Mouse (Mus musculus) liver, embryonic 15.5 days (tissue): ENCODE data around the gene Ly6g5b. TPM values are rescaled to one million over a fixed set of nuclear protein-coding genes. Genes with fewer than 3 reads are reported as not detected.

Source experiments
- ATAC-seq: fragments of 200-750 bp; cut with Nextera tagmentation; 2 replicates; pipeline ENCODE4 v1.8.0; 2017; ENCODE audit warnings: moderate number of reproducible peaks, mild to moderate bottlenecking, moderate library complexity; ENCODE audit not compliant: insufficient read depth
- H3K27ac ChIP-seq: fragments of 300-500 bp; sonication (generic); replicated peaks from 2 replicates; pipeline ENCODE4 v1.5.1; 2015; ENCODE audit warnings: mild to moderate bottlenecking, inconsistent platforms
- H3K27me3 ChIP-seq: fragments of 300-500 bp; sonication (generic); 2 replicates; pipeline ENCODE4 v1.6.1; 2015; ENCODE audit warnings: mild to moderate bottlenecking, inconsistent platforms
- H3K36me3 ChIP-seq: fragments of 300-500 bp; sonication (generic); replicated peaks from 2 replicates; pipeline ENCODE4 v1.6.1; 2015; ENCODE audit warnings: moderate library complexity, mild to moderate bottlenecking, inconsistent platforms
- H3K4me1 ChIP-seq: fragments of 300-500 bp; sonication (generic); replicated peaks from 2 replicates; pipeline ENCODE4 v1.6.1; 2015; ENCODE audit warnings: inconsistent platforms
- H3K4me2 ChIP-seq: fragments of 300-500 bp; sonication (generic); 2 replicates; pipeline ENCODE4 v1.6.1; 2015; ENCODE audit warnings: moderate library complexity, mild to moderate bottlenecking, inconsistent platforms
- H3K4me3 ChIP-seq: fragments of 300-500 bp; sonication (generic); replicated peaks from 2 replicates; pipeline ENCODE4 v1.5.1; 2015; ENCODE audit warnings: mild to moderate bottlenecking, inconsistent platforms
- H3K9ac ChIP-seq: fragments of 300-500 bp; sonication (generic); 2 replicates; pipeline ENCODE4 v1.6.1; 2015; ENCODE audit warnings: moderate library complexity, mild to moderate bottlenecking, inconsistent platforms
- H3K9me3 ChIP-seq: fragments of 300-500 bp; sonication (generic); replicated peaks from 2 replicates; pipeline ENCODE4 v1.6.1; 2016; ENCODE audit warnings: inconsistent platforms
- WGBS: fragments of 180-500 bp; shearing (Covaris S2); methylation state at CpG from one replicate; pipeline ENCODE4 v1.1.7; 2015; ENCODE audit warnings: mixed read lengths; ENCODE audit not compliant: insufficient replicate concordance; 5-methylcytosine and 5-hydroxymethylcytosine counted together
- polyA plus RNA-seq: library from polyadenylated mRNA; unstranded; fragments of >200 nt; fragmentation: Nextera tagmentation; extraction: Ambion mirVana; gene quantifications from 2 replicates; pipeline ENCODE4 v1.2.1, GENCODE M21; 2015

The Ly6g5b gene
- polyA plus RNA-seq, result 0.23 and 0.24 TPM in 2 replicates

GRCm38 (mm10) chr17:35115046-35116019 is at the start of gene Ly6g5b:
Gene Ly6g5b, minus strand, starts transcription at chr17:35115428.
- 70% methylated on average over 8 of the region's 8 CpGs for WGBS
- ATAC-seq, result no peak
- H3K27ac ChIP-seq, result 0 out of 2 replicates have a peak within 1 kb of the TSS, but pooled peaks have one; percentile 1

DNA sequence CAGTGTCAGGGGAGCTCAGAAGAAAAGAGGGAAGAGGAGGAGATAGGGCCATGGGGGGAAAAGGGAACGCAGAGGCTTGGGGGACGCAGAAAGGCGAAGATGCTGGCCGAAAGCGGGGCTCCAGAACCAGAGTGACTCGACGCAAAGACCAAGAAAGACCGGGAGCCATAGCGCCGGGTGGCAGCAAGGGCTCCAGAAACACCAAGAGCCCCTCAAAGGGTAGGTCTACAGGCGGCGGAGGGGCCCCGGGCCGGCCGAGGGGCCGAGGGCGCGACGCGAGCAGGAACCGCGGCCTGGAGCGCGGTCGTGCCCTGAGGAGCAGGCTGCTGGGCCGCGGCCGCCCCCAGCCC is 49.0 kb upstream of the Ly6g5b start:
- H3K27me3 ChIP-seq, result no peaks in the 10 kb centered on the region
- under 1% methylated on average over 28 of the region's 28 CpGs for WGBS
- peaks cover 38% of the 10 kb centered on the region for H3K4me1 ChIP-seq
- ATAC-seq, result no peak
- H3K9me3 ChIP-seq, result no peaks in the 10 kb centered on the region
- H3K9ac ChIP-seq, result peak overlapping the region; percentile 100
- peak overlapping the region; percentile 100 for H3K4me3 ChIP-seq
- H3K4me2 ChIP-seq, result peak overlapping the region; percentile 79
- peak overlapping the region; percentile 95 for H3K27ac ChIP-seq
- H3K36me3 ChIP-seq, result peaks cover 37% of the 10 kb centered on the region

More at GRCm38 (mm10) chr17:35115046-35116019, at the start of gene Ly6g5b:
- H3K4me1 ChIP-seq, result peaks cover 11% of the 10 kb centered on the region
- no peak within 1 kb of the TSS for H3K9ac ChIP-seq
- H3K4me3 ChIP-seq, result no peak within 1 kb of the TSS
- H3K36me3 ChIP-seq, result peaks cover 59% of the 10 kb centered on the region
- 0 out of 2 replicates have a peak, but pooled peaks cover 4% of the 10 kb centered on the region for H3K27me3 ChIP-seq
- no peaks in the 10 kb centered on the region for H3K9me3 ChIP-seq
- no peak within 1 kb of the TSS for H3K4me2 ChIP-seq

GRCm38 (mm10) chr17:35163326-35164081 is 48.3 kb upstream of the Ly6g5b start:
- no peak for ATAC-seq
- 11% methylated on average over 8 of the region's 8 CpGs for WGBS
- H3K36me3 ChIP-seq, result peaks cover 44% of the 10 kb centered on the region
- peaks cover 38% of the 10 kb centered on the region for H3K4me1 ChIP-seq
- no peaks in the 10 kb centered on the region for H3K27me3 ChIP-seq
- no peaks in the 10 kb centered on the region for H3K9me3 ChIP-seq
- peak overlapping the region; percentile 79 for H3K4me2 ChIP-seq
- peak overlapping the region; percentile 100 for H3K9ac ChIP-seq
- H3K27ac ChIP-seq, result peak overlapping the region; percentile 95
- peak overlapping the region; percentile 100 for H3K4me3 ChIP-seq

- peak overlapping the region; percentile 79 for H3K4me2 ChIP-seq
- peaks cover 38% of the 10 kb centered on the region for H3K4me1 ChIP-seq
- peak overlapping the region; percentile 100 for H3K4me3 ChIP-seq
- H3K27ac ChIP-seq, result peak overlapping the region; percentile 35; the same call in 1 of the 2 replicates
- H3K36me3 ChIP-seq, result peaks cover 52% of the 10 kb centered on the region
- H3K9ac ChIP-seq, result peak overlapping the region; percentile 100
- ATAC-seq, result no peak
- H3K9me3 ChIP-seq, result no peaks in the 10 kb centered on the region
- 55% methylated on average over 12 of the region's 12 CpGs for WGBS
- H3K27me3 ChIP-seq, result no peaks in the 10 kb centered on the region
Observed at GRCm38 (mm10) chr17:35162730-35163129, 47.5 kb upstream of the Ly6g5b start.

GRCm38 (mm10) chr17:35162121-35162520 is 46.9 kb upstream of the Ly6g5b start:
- ATAC-seq, result no peak
- Histone ChIP-seq H3K4me1 (peaks cover 38% of the 10 kb centered on the region), H3K4me2 (peak overlapping the region; percentile 79), H3K27me3 (no peaks in the 10 kb centered on the region), H3K9ac (no peak overlapping the region), H3K36me3 (peaks cover 58% of the 10 kb centered on the region), H3K27ac (0 out of 2 replicates have a peak overlapping the region, but pooled peaks have one; percentile 35), H3K9me3 (no peaks in the 10 kb centered on the region), H3K4me3 (peak overlapping the region; percentile 100; the same call in 1 of the 2 replicates)
- 75% methylated on average over 14 of the region's 14 CpGs for WGBS

GRCm38 (mm10) chr17:35161421-35161820 is 46.2 kb upstream of the Ly6g5b start:
- Histone ChIP-seq H3K27ac (no peak overlapping the region), H3K4me3 (no peak overlapping the region), H3K9me3 (no peaks in the 10 kb centered on the region), H3K4me2 (no peak overlapping the region), H3K9ac (no peak overlapping the region), H3K36me3 (peaks cover 65% of the 10 kb centered on the region), H3K4me1 (peaks cover 37% of the 10 kb centered on the region), H3K27me3 (no peaks in the 10 kb centered on the region)
- WGBS, result 82% methylated on average over 11 of the region's 11 CpGs
- no peak for ATAC-seq

DNA sequence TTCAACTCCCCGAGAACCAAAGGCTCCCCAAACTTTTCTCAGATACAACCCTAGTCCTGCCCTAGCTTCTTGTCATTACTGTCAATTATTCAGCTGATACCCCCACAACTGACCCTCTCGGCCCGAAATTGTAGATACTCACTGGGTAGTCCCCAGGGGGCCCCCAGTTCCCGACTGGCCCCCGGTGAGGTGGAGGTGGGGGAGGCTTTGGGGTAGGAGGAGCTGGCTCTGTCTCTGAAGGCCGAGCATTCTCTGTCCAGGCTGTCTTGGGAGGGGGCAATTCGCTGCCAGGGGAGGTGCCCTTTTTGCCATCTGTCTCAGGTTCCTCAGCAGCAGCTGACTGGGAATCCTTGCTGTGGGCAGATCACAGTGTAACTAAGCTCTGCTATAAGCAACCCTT is 44.4 kb upstream of the Ly6g5b start:
- WGBS, result 88% methylated on average over 7 of the region's 7 CpGs
- no peak overlapping the region for H3K4me2 ChIP-seq
- H3K27ac ChIP-seq, result no peak overlapping the region
- H3K36me3 ChIP-seq, result peaks cover 83% of the 10 kb centered on the region
- H3K4me1 ChIP-seq, result peaks cover 28% of the 10 kb centered on the region
- H3K9ac ChIP-seq, result no peak overlapping the region
- no peak for ATAC-seq
- no peaks in the 10 kb centered on the region for H3K27me3 ChIP-seq
- H3K9me3 ChIP-seq, result no peaks in the 10 kb centered on the region
- no peak overlapping the region for H3K4me3 ChIP-seq

- Histone ChIP-seq H3K9ac (no peak overlapping the region), H3K27me3 (no peaks in the 10 kb centered on the region)
- 87% methylated on average over 16 of the region's 16 CpGs for WGBS
Observed at GRCm38 (mm10) chr17:35158850-35159593, 43.8 kb upstream of the Ly6g5b start.

DNA sequence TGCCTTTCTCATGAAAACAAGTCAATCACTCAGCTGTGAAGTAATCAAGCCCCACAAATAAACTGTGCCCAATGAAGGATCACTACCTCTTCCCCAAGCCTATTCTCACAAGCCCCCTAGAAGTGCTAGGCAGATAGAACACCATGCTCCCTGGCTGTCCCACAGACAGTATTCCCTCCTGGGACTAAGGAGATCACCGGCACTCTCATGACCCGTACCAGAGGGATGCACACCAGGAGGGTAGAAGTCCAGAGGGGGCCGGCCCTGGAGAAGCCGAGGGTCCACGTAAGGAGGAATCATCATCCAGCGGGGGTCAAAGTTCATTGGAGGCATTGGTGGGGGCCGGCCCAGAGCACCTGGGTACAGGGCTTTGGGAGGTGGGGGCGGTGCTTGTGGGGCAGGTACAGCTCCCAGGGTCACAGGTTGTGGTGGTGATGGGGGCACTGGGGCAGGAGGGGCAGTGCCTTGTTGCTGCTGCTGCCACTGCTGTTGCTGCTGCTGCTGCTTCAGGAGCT is 42.5 kb upstream of the Ly6g5b start:
- Histone ChIP-seq H3K4me1 (peaks cover 14% of the 10 kb centered on the region), H3K4me3 (no peak overlapping the region), H3K4me2 (no peak overlapping the region), H3K27me3 (no peaks in the 10 kb centered on the region), H3K9me3 (no peaks in the 10 kb centered on the region), H3K9ac (no peak overlapping the region), H3K27ac (no peak overlapping the region), H3K36me3 (peaks cover 100% of the 10 kb centered on the region)
- no peak for ATAC-seq
- WGBS, result 84% methylated on average over 8 of the region's 8 CpGs

More at GRCm38 (mm10) chr17:35158850-35159593, 43.8 kb upstream of the Ly6g5b start:
- no peak overlapping the region for H3K4me2 ChIP-seq
- H3K4me1 ChIP-seq, result peaks cover 27% of the 10 kb centered on the region
- peaks cover 89% of the 10 kb centered on the region for H3K36me3 ChIP-seq
- ATAC-seq, result no peak
- H3K9me3 ChIP-seq, result no peaks in the 10 kb centered on the region
- no peak overlapping the region for H3K4me3 ChIP-seq
- no peak overlapping the region for H3K27ac ChIP-seq

DNA sequence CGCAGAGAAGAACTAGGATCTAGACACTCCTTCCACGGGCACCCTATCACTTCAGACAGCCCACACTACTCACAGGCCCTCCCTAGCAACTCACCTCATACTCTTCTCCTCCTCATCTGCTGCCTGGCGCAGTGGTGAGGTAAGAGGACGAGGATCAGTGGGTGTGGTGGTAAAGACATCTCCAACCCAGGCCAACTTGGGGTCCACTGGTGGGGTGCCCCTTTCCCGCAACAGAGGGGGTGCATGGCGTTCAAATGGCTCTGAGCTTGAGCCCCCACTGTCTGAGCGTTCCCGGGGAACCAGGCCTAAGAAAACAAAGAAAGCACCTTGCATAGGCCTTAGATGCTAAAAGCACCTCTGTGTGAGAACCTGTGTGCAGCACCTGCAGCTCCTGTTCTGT is 42.0 kb upstream of the Ly6g5b start:
- Histone ChIP-seq H3K9ac (no peak overlapping the region), H3K4me3 (no peak overlapping the region), H3K27me3 (no peaks in the 10 kb centered on the region), H3K36me3 (peaks cover 100% of the 10 kb centered on the region), H3K27ac (no peak overlapping the region), H3K4me2 (no peak overlapping the region), H3K9me3 (no peaks in the 10 kb centered on the region), H3K4me1 (peaks cover 10% of the 10 kb centered on the region)
- 86% methylated on average over 8 of the region's 8 CpGs for WGBS
- ATAC-seq, result no peak
